Mouse (Mus musculus) adrenal gland, adult 2 months (tissue): Measurements from ENCODE around the gene Nlrp14. TPM values are rescaled to one million over a fixed set of nuclear protein-coding genes. Genes with fewer than 3 reads are reported as not detected.
"Not testable (repeated sequence)": the region's sequence is repeated elsewhere in the genome, so short reads cannot be mapped to it uniquely, and the experiment has no call there.

Experiments used
- DNase-seq: peaks from one replicate; pipeline ENCODE4 v3.0.0; 2021
- long read RNA-seq: library from polyadenylated mRNA; stranded (forward); transcript quantifications from one replicate; pipeline ENCODE4 v2.0.0, GENCODE M21; 2021
- polyA plus RNA-seq: library from polyadenylated mRNA; depleted of rRNA; stranded (reverse); fragments of >200 nt; gene quantifications from 2 replicates; pipeline ENCODE4 v1.2.3, GENCODE M21; 2012; rRNA removed
- total RNA-seq, 2 experiments: library from RNA; stranded (reverse); gene quantifications; 2 replicates each; pipeline ENCODE4 v1.2.3; 2021

Gene Nlrp14
- total RNA-seq = not detected
- not detected in 2 replicates for polyA plus RNA-seq
- long read RNA-seq = 0 reads

DNA sequence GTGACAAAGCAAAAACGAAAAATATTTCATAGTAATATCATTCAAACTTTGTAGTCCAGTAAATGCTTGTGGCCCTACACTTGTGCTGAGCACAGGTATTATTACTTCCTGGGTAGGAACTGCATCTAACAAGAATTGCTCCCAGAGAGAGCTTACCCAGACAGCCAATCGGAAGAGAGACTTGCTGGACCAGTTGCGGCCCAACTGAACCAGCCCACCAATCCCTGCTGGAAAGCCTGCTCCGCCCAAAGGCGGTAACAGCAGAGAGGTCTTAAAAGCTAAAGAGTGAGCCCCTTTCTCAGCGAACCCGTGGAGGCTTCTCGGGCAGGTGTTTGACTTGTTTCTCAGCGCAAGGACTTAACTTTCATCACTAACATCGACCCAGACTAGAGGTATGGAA, at the start of gene Nlrp14:
TSS of gene Nlrp14 (plus strand) at position 301 of the 400 bp plus-strand sequence.
- no peak for DNase-seq

DNA sequence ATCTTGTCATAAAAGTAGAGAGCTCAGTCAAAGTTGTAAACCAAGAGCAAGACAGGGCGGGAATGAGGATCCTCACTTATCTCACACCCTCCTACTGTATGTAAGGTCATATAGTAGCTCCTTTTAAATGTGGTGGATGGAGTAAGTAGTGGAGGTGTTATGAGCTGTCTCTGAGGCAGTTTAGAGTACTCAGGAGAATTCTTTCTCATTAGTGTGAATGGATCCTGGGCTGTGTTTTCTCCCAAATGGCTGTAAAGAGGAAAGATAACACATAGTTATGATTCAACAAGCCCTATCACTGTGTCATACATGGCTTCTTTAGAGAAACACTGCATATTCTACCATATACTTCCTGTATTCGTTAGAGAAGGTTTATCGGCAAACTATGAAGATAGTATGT, 35.8 kb upstream of the Nlrp14 start, which contains the start of gene Olfr715:
TSS of gene Olfr715 (minus strand) at position 101 of the 400 bp plus-strand sequence.
- DNase-seq = not testable (repeated sequence)

DNA sequence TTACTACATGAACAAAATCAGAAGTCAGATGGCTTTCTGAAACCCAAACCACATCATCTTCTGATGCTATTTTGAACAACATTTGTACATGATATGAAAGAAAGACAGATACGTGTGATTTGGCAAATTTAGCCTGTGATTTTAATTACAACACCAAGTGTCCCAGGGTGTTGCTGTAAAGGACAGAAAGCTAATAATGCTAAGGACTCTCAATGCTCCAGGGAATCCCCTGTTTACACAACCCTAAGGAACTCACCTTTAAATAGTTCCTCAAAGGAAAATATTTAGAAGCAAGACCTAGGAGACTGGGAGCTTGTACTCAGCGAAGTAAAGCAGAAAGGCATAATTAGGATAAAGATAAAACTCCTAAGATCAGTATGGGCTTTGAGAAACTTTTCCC, 28.8 kb upstream of the Nlrp14 start, which contains the start of gene Olfr716:
TSS of gene Olfr716 (plus strand) at position 301 of the 400 bp plus-strand sequence.
- DNase-seq = not testable (repeated sequence)

DNA sequence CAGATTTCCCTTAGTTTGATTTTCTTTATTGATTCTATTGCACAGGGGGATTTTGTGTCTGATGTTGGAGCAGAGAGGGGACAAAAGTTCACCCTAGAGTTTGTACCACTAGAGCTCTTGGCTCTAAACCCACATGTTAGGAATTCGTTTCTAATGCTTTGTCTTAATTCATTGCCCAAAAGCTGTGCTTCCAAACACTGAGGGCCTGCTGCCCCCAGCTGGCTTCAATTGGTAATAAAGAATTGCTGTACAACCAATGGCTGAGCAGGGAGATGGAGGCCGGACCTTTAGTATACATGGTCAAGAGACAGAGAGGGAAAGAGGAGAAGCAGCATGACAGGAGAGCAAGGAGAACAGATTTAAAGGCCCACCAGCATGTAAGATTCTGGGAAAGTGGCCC, 13.6 kb downstream of the Nlrp14 start:
- DNase-seq = no peak

DNA sequence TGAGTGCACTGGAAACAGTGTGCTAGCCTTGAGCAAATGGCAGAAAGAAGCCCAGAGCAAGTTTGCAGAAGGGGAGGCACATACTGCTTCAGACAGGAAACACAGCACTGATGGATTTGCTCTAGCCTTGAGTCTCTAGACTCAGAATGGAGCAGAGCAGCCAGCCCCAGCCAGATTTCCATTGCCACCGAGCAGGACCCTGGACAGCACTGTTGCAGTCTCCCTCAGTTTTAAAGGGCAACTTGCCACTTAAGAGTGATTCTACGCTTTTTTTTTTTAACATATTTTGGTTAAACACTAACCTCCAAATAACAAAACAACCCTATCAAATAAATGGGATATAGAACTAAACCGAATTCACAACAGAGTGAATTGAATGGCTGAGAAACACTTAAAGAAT, 35.0 kb downstream of the Nlrp14 start:
- DNase-seq = no peak

DNA sequence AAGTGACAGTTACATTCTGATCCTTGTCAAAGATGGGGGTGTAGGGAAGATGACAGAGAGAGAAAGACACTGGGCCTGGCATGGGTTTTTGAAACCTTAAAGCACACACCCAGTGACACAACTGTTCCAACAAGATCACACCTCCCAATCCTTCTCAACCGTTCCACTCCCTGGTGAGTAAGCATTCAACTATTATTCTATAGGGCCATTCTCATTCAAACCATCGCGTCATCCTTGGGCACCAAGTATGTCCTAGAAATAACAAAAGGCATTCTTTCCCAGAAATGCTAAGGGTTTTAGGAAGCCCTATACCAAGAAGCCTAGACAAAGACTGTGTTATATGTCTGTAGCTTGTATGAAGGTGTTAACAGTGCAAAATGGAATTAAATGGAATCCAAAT, 41.1 kb downstream of the Nlrp14 start:
- no peak for DNase-seq

DNA sequence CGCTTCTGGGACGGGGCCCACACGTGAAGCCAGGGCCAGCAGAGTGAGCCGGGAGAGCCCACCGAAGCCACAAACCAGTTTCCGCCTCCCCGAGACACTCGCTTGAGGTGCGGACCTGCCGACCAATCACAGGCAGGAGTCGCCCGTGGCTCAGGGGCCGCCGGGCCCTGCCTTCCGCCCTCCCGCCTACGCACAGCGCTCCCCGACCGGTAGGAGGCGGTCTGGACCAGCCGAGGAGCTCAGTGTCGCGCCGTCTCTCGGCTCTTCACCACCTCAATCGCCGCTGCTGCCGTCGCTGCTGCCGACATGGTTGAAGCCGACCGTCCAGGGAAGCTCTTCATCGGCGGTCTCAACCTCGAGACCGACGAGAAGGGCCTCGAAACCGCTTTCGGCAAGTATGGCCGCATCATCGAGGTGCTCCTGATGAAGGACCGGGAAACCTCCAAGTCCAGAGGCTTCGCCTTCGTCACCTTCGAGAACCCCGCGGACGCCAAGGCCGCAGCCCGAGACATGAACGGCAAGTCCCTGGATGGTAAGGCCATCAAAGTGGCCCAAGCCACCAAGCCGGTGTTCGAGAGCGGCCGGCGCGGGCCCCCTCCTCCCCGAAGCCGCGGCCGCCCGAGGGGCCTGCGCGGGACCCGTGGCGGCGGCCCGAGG, 42.5 kb downstream of the Nlrp14 start, which contains the start of gene Rbmxl2:
TSS of gene Rbmxl2 (plus strand) at position 242 of the 657 bp plus-strand sequence.
- DNase-seq = no peak

DNA sequence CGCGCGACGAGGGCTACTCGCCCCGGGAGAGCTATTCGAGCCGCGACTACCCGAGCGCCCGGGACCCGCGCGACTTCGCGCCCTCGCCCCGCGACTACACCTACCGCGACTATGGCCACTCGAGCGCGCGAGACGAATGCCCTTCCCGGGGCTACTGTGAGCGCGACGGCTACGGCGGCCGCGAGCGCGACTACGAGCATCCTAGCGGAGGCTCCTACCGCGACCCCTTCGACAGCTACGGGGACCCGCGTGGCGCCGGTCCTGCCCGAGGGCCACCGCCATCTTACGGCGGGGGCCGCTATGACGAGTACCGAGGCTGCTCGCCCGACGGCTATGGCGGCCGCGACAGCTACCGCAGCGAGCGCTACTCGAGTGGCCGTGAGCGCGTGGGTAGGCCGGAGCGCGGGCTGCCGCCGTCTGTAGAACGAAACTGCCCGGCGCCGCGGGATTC, 43.4 kb downstream of the Nlrp14 start:
- no peak for DNase-seq

DNA sequence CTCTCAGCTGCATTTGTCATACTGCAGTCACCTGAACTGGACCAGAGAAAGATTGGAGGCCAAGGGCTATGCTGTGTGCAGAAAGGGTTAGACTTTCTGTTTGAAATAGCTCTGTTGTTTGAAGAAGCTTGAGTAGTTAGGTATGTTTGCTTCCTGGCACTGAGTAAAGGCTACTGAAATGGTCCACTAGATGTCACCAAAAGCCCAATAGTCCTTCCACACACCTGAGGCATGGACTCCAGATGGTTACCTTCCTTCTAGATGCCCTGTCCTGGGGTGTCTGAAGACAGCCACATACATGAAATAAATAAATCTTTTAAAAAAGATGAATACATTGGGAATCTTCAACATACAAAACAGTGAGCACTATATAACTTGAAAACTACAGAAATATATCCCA, 48.9 kb downstream of the Nlrp14 start:
- no peak for DNase-seq

DNA sequence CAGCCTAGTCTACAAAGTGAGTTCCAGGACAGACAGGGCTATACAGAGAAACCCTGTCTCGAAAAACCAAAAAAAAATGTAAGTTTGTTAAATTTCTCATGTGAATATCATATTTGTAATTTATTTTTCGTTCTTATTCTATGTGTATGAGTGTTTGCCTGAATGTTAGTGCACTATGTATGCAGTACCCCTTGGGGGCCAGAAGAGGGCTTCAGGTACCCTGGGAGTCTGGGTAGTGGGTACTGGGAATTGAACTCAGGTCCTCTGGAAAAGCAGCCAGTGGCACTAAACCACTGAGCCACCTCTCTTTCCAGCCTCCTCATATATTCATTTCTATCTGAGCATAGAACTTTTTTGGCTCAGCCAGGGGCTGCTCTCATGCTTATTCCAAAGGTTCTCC, 50.1 kb downstream of the Nlrp14 start:
- DNase-seq = no peak

DNA sequence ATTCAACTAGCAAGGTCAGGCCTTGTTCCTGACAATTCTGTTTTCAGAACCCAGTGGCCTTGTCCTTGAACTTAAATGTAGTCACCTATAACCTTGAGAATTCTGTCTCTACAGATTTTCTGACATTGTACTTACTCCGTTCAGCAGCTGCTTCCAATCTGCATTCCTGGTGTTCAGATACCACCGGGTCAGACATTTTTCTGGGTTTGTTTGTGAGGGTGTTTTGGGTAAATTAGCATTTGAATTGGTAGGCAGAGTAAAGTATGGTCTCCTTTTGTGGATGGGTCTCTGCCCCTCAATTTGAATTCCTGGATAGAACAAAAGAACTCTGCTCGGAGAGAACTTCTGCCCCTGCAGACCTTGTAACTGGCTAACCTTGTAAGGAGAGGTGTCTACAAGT, 70.1 kb downstream of the Nlrp14 start:
- DNase-seq = no peak

DNA sequence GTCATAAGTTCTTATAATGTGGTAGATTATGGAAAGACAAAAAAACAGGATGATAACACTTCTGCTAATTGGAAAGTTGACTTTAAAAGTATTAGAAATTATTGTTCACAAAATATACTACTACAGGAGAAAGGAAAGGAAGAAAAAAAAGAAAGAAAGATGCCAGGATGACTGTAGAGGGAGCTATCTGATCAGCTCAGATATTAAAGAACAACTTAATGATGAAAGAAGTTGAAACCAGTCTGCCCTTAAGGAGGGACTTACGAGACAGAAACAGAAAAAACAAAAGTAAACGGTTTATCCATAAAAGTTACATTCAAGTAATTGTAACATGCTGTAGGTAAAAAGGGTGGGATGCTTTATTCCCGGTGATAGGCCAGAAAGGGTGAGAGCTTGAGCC, 70.7 kb downstream of the Nlrp14 start:
- no peak for DNase-seq

DNA sequence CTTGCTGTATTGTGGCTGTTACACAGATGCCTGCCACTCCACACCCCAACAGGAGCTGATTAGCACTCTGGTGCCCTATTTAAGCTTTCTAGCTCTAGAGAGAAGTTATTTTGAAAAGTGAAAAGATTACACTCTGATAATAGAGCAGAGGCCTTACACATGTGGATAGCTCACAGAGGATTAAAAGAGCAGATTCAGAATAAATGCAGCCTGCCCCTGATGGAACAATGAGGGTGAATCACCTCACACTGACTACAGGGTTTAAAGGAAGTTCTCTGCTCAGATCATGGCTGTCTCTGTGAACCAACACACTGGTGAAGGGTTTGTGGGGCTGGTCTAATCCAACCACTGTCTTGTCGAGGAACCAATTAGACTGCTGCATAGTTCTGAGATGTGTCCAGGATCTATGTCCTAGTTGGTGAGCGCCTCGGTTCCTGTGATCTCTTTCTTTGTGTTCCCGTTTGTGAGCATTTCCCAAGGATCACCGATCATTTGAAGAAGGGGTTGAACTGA, 74.6 kb downstream of the Nlrp14 start:
- DNase-seq = no peak

Other genes starting within 250 kb of the Nlrp14 start
- under 1 TPM; 0.07 to 0.09 TPM for gene Olfr709-ps1, start 234.8 kb upstream of the Nlrp14 start, total RNA-seq
- gene Olfr709-ps1, start 234.8 kb upstream of the Nlrp14 start, polyA plus RNA-seq = not detected in 2 replicates
- not detected for gene Olfr710, start 218.7 kb upstream of the Nlrp14 start, total RNA-seq
- not detected in 2 replicates for gene Olfr710, start 218.7 kb upstream of the Nlrp14 start, polyA plus RNA-seq
- gene Olfr6, start 203.1 kb upstream of the Nlrp14 start, total RNA-seq = not detected
- gene Olfr6, start 203.1 kb upstream of the Nlrp14 start, polyA plus RNA-seq = not detected in 2 replicates
- not detected for gene Olfr711, start 191.5 kb upstream of the Nlrp14 start, total RNA-seq
- gene Olfr711, start 191.5 kb upstream of the Nlrp14 start, polyA plus RNA-seq = not detected in 2 replicates
- gene Olfr2, start 160.9 kb upstream of the Nlrp14 start, total RNA-seq = not detected
- not detected in 2 replicates for gene Olfr2, start 160.9 kb upstream of the Nlrp14 start, polyA plus RNA-seq
- not detected for gene Olfr713, start 135.8 kb upstream of the Nlrp14 start, total RNA-seq
- gene Olfr713, start 135.8 kb upstream of the Nlrp14 start, polyA plus RNA-seq = not detected in 2 replicates
- not detected for gene Olfr714, start 96.0 kb upstream of the Nlrp14 start, total RNA-seq
- not detected in 2 replicates for gene Olfr714, start 96.0 kb upstream of the Nlrp14 start, polyA plus RNA-seq
- gene Olfr17, start 73.8 kb upstream of the Nlrp14 start, total RNA-seq = not detected
- not detected in 2 replicates for gene Olfr17, start 73.8 kb upstream of the Nlrp14 start, polyA plus RNA-seq
- not detected for gene Olfr715b, start 56.6 kb upstream of the Nlrp14 start, total RNA-seq
- not detected in 2 replicates for gene Olfr715b, start 56.6 kb upstream of the Nlrp14 start, polyA plus RNA-seq
- not detected for gene Olfr715, start 35.9 kb upstream of the Nlrp14 start, total RNA-seq
- gene Olfr715, start 35.9 kb upstream of the Nlrp14 start, polyA plus RNA-seq = not detected in 2 replicates
- gene Olfr716, start 28.7 kb upstream of the Nlrp14 start, total RNA-seq = not detected
- gene Olfr716, start 28.7 kb upstream of the Nlrp14 start, polyA plus RNA-seq = not detected in 2 replicates
- not detected for gene Rbmxl2, start 42.5 kb downstream of the Nlrp14 start, total RNA-seq
- gene Rbmxl2, start 42.5 kb downstream of the Nlrp14 start, polyA plus RNA-seq = not detected in 2 replicates
- gene Syt9, start 203.7 kb downstream of the Nlrp14 start, total RNA-seq = 1 to 10 TPM; 2.1 to 3.6 TPM
- 1.9 and 2.7 TPM in 2 replicates for gene Syt9, start 203.7 kb downstream of the Nlrp14 start, polyA plus RNA-seq